Mouse (Mus musculus): ENCODE measurements at regions not wholly inside any gene's neighbourhood (a gene's known extent, or its start where the extent isn't known, plus 50 kb on each side); places are given as distances from the start of the nearest gene placed in this dataset.

DNA sequence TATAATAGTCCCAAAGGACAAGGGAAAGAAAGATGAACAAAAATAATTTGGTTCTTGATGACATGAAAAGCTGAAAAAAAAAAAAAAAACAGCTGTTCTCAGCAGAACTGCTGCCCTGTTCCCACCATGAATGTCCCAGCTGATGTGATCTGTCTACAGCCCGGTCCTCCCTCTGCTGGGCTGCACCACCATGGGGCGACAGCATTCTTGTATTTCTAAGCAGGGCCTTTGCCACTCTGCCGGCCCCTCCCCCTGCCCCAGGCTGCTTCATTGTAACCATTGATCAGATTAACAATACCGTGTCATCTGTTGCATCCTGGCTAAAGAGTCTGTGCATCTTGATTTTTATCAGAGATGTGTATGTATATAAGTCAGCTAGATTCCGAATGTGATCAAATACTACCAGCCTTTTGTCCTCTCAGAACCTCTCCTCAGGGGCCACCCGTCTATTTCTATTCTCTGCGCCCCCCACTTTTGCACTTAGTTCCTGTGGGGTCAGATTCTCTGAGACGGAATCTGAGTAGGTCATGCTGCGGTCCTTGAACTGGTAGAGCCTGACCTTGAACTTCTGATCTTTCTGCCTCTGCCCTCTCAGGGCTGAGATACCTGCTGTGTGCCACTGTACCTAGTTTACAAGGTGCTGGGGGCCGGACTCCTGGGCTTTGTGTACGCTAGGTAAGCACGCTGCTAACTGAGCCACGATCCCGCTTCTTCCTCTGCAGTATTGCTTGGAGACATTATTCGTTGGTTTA is 117.2 kb upstream of the Lrfn2 start:
- no peak for TF ChIP-seq CTCF (IDR thresholded peaks at IDR 0.05; ENCODE audit: low read depth)
- no peak for TF ChIP-seq EP300 (IDR thresholded peaks at IDR 0.05; ENCODE audit: low read depth)

All from liver, embryonic 14.5 days (tissue).